Mouse (Mus musculus): ENCODE measurements around the gene Txnl4b.

DNA sequence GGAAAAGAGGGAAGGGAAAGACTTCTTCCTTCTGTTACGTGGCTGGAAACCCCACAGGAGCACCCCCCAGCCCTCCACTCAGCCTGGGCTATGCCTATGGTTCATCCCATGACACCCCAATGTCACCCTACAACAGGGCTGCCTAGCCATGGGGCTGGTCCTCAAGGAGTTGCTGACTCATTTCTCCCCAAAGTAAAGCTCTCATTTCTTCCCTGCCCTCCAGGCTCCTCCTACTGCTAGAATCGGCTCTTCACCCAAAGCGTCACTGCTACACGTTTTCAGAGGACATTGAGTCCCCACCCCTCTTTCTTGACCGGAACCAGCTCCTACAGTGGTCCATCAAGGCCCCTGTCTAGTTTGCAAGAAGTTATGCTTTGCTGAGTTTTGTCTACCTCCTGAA, 23.5 kb upstream of the Txnl4b start:
- TF ChIP-seq POLR2A (IDR thresholded peaks at IDR 0.05; ENCODE audit: low read depth, low read length) (no peak), CTCF (IDR thresholded peaks at IDR 0.05; ENCODE audit: borderline replicate concordance, insufficient read depth, low read length) (no peak)
